Mouse (Mus musculus): Measurements from ENCODE around the gene Rps10. TPM values are rescaled to one million over a fixed set of nuclear protein-coding genes. Genes with fewer than 3 reads are reported as not detected.

The Rps10 gene
- polyA plus RNA-seq, 2 experiments = 1,160 to 1,839 TPM

DNA sequence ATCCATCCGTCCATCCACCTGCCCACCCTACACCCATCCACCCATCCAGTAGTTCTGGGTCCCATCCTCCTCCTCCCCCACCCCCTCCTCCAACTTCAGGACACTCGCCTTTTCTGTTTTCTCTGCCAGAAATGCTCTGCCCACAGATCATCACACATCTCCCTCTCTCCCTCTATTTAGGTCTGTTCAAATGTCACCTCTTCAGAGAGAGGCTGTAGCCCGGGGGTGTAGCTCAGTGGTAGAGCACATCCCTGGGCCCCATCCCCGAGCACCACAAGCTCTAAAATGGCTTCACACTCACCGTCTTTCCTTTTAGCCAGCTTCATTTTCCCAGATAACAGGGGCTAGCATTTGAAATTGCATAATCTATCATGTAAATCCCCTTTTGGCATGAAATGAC, 41.3 kb upstream of the Rps10 start:
- ATAC-seq (ENCODE audit: low FRiP score, low read depth) = no peak
- H3K4me3 ChIP-seq (replicated peaks; ENCODE audit: low read length) = no peak overlapping the region
- H3K9me3 ChIP-seq (ENCODE audit: control insufficient read depth, low read length) = no peaks in the 10 kb centered on the region
- H3K4me2 ChIP-seq (replicated peaks; ENCODE audit: low read depth, low read length, severe bottlenecking) = no peak overlapping the region
- 74% methylated on average over 5 of the region's 5 CpGs for WGBS
- no peaks in the 10 kb centered on the region for H3K36me3 ChIP-seq (ENCODE audit: control insufficient read depth, insufficient read depth, low read length)
- no peaks in the 10 kb centered on the region for H3K27me3 ChIP-seq (ENCODE audit: control insufficient read depth, insufficient read depth, low read length)
- TF ChIP-seq POLR2A (IDR thresholded peaks at IDR 0.05; ENCODE audit: borderline replicate concordance, extremely low read depth, insufficient read depth, insufficient read length) = no peak
- H3K27ac ChIP-seq (replicated peaks; ENCODE audit: low read depth, low read length) = no peak overlapping the region
- no peak for DNase-seq (ENCODE audit: low spot score)
- no peak overlapping the region for H3K9ac ChIP-seq (ENCODE audit: low read depth, low read length, severe bottlenecking)
- H3K4me1 ChIP-seq (ENCODE audit: control insufficient read depth, insufficient read depth, low read length) = no peaks in the 10 kb centered on the region

DNA sequence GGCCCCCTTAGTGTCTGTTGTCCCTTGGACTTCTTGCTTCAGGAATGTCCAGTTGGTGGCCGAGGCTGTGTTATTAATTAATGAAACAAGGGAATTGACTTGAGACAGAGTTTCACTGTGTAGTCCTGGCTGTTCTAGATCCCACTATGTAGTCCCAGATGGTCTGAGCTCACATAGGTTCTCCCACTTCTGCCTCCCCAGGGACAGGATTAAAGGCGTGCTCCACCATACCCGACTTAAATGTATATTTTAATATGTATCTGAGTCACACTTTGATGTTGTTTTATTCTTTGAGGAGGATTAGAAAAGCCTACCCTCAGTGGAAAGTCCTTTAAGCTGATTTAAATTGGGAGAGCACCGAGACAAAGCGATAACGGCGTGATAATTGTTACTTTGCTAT, 39.8 kb upstream of the Rps10 start:
- 65% methylated on average over 7 of the region's 7 CpGs for WGBS
- Histone ChIP-seq H3K4me1 (ENCODE audit: control insufficient read depth, insufficient read depth, low read length) (no peaks in the 10 kb centered on the region), H3K9me3 (ENCODE audit: control insufficient read depth, low read length) (no peaks in the 10 kb centered on the region), H3K4me3 (replicated peaks; ENCODE audit: low read length) (no peak overlapping the region), H3K9ac (ENCODE audit: low read depth, low read length, severe bottlenecking) (no peak overlapping the region), H3K27ac (replicated peaks; ENCODE audit: low read depth, low read length) (no peak overlapping the region), H3K27me3 (ENCODE audit: control insufficient read depth, insufficient read depth, low read length) (no peaks in the 10 kb centered on the region), H3K36me3 (ENCODE audit: control insufficient read depth, insufficient read depth, low read length) (no peaks in the 10 kb centered on the region), H3K4me2 (replicated peaks; ENCODE audit: low read depth, low read length, severe bottlenecking) (no peak overlapping the region)
- no peak for TF ChIP-seq POLR2A (IDR thresholded peaks at IDR 0.05; ENCODE audit: borderline replicate concordance, extremely low read depth, insufficient read depth, insufficient read length)
- DNase-seq (ENCODE audit: low spot score) = no peak
- no peak for ATAC-seq (ENCODE audit: low FRiP score, low read depth)

DNA sequence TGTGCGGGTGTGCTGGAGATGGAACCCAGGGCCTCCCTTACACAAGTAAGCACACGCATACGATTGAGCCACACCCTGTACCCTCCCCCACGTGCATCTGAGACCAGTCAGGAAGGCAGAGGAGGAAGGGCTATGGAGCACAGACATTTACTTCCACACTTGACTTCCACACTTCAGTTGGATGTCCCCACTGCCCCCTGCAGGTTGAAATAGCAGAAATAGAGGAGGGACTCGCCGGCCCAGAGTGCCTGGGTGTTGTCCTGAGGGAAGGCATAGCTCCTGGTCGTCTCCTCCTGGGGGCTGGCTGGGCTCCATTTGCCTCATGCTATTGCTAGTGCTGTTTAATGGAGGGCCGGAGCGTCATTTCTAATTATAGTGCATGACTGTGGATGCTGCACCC, 39.0 kb upstream of the Rps10 start:
- WGBS = 56% methylated on average over 9 of the region's 9 CpGs
- Histone ChIP-seq H3K27me3 (ENCODE audit: control insufficient read depth, insufficient read depth, low read length) (no peaks in the 10 kb centered on the region), H3K4me1 (ENCODE audit: control insufficient read depth, insufficient read depth, low read length) (no peaks in the 10 kb centered on the region), H3K9me3 (ENCODE audit: control insufficient read depth, low read length) (no peaks in the 10 kb centered on the region), H3K36me3 (ENCODE audit: control insufficient read depth, insufficient read depth, low read length) (no peaks in the 10 kb centered on the region), H3K4me3 (replicated peaks; ENCODE audit: low read length) (no peak overlapping the region), H3K4me2 (replicated peaks; ENCODE audit: low read depth, low read length, severe bottlenecking) (no peak overlapping the region), H3K9ac (ENCODE audit: low read depth, low read length, severe bottlenecking) (no peak overlapping the region), H3K27ac (replicated peaks; ENCODE audit: low read depth, low read length) (no peak overlapping the region)
- no peak for DNase-seq (ENCODE audit: low spot score)
- ATAC-seq (ENCODE audit: low FRiP score, low read depth) = no peak
- no peak for TF ChIP-seq POLR2A (IDR thresholded peaks at IDR 0.05; ENCODE audit: borderline replicate concordance, extremely low read depth, insufficient read depth, insufficient read length)

DNA sequence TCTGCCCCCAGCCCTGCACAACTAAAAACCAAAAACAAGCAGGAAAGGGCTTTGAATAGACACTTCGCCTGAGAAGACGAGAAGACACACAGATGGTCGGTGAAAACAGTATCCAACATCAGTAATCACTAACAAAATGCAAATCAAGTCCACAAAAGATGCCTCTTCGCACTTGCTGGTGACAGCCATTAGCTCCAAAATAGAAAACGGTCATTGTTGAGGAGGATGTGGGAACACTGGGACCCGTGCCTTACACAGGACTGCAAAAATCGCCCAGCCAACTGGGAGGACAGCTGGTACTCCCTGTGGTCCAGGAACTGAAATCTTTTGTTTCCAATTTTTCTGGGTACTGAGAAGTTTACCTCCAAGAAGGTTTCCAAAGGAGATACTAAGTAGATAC, 37.5 kb upstream of the Rps10 start:
- no peaks in the 10 kb centered on the region for H3K27me3 ChIP-seq (ENCODE audit: control insufficient read depth, insufficient read depth, low read length)
- 83% methylated on average over 7 of the region's 7 CpGs for whole genome bisulfite sequencing
- no peak for TF ChIP-seq POLR2A (IDR thresholded peaks at IDR 0.05; ENCODE audit: borderline replicate concordance, extremely low read depth, insufficient read depth, insufficient read length)
- H3K9me3 ChIP-seq (ENCODE audit: control insufficient read depth, low read length) = no peaks in the 10 kb centered on the region
- no peak overlapping the region for H3K27ac ChIP-seq (replicated peaks; ENCODE audit: low read depth, low read length)
- DNase-seq (ENCODE audit: low spot score) = no peak
- ATAC-seq (ENCODE audit: low FRiP score, low read depth) = no peak
- H3K36me3 ChIP-seq (ENCODE audit: control insufficient read depth, insufficient read depth, low read length) = no peaks in the 10 kb centered on the region
- no peaks in the 10 kb centered on the region for H3K4me1 ChIP-seq (ENCODE audit: control insufficient read depth, insufficient read depth, low read length)
- no peak overlapping the region for H3K4me2 ChIP-seq (replicated peaks; ENCODE audit: low read depth, low read length, severe bottlenecking)
- no peak overlapping the region for H3K4me3 ChIP-seq (replicated peaks; ENCODE audit: low read length)
- H3K9ac ChIP-seq (ENCODE audit: low read depth, low read length, severe bottlenecking) = no peak overlapping the region

DNA sequence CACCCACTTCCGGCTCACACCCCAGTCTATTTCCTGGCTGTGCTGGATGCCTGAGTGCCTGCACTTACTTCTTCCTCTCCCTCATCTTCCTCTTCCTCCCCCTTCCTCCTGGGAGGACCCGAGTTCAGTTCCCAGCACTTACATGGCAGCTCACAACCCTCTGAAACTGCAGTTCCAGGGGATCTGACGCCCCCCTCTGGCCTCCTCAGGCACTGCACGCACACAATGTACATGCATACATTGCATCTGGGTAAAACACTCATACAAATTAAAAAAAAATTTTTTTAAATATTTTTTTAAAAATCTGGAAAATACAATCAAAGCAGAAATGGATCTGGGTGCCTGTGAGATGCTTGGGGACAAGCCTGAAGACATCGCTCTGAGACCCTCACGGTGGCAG, 35.3 kb upstream of the Rps10 start:
- DNase-seq (ENCODE audit: low spot score) = no peak
- TF ChIP-seq POLR2A (IDR thresholded peaks at IDR 0.05; ENCODE audit: borderline replicate concordance, extremely low read depth, insufficient read depth, insufficient read length) = no peak
- Histone ChIP-seq H3K9ac (ENCODE audit: low read depth, low read length, severe bottlenecking) (no peak overlapping the region), H3K4me1 (ENCODE audit: control insufficient read depth, insufficient read depth, low read length) (no peaks in the 10 kb centered on the region), H3K4me3 (replicated peaks; ENCODE audit: low read length) (no peak overlapping the region), H3K36me3 (ENCODE audit: control insufficient read depth, insufficient read depth, low read length) (no peaks in the 10 kb centered on the region), H3K9me3 (ENCODE audit: control insufficient read depth, low read length) (no peaks in the 10 kb centered on the region), H3K27me3 (ENCODE audit: control insufficient read depth, insufficient read depth, low read length) (no peaks in the 10 kb centered on the region), H3K27ac (replicated peaks; ENCODE audit: low read depth, low read length) (no peak overlapping the region), H3K4me2 (replicated peaks; ENCODE audit: low read depth, low read length, severe bottlenecking) (no peak overlapping the region)
- WGBS = 85% methylated on average over 6 of the region's 6 CpGs
- no peak for ATAC-seq (ENCODE audit: low FRiP score, low read depth)

DNA sequence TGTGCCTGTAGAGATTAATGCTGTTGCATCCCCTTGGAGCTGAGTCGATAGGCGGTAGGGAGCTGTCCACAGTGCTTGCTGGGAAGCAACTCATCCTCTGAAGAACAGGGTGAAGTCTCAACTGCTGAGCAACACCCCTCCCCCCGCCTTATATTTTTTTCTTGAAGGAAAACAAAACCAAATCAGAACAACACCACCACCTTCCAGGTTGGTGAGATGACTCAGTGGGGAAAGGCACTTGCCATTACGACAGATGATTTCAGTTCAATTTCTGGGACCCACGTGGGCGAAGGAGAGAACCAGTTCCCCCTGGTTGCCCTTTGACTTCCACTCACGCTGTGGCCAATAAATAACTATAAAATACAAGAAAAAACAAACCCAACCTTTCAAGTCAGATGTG, 22.3 kb upstream of the Rps10 start:
- Histone ChIP-seq H3K4me2 (replicated peaks; ENCODE audit: low read depth, low read length, severe bottlenecking) (no peak overlapping the region), H3K36me3 (ENCODE audit: control insufficient read depth, insufficient read depth, low read length) (no peaks in the 10 kb centered on the region), H3K4me1 (ENCODE audit: control insufficient read depth, insufficient read depth, low read length) (peaks cover 13% of the 10 kb centered on the region), H3K9me3 (ENCODE audit: control insufficient read depth, low read length) (no peaks in the 10 kb centered on the region), H3K9ac (ENCODE audit: low read depth, low read length, severe bottlenecking) (no peak overlapping the region), H3K27me3 (ENCODE audit: control insufficient read depth, insufficient read depth, low read length) (peaks cover 18% of the 10 kb centered on the region; the same call in 1 of the 2 replicates), H3K27ac (replicated peaks; ENCODE audit: low read depth, low read length) (no peak overlapping the region), H3K4me3 (replicated peaks; ENCODE audit: low read length) (no peak overlapping the region)
- no peak for DNase-seq (ENCODE audit: low spot score)
- ATAC-seq (ENCODE audit: low FRiP score, low read depth) = no peak
- no peak for TF ChIP-seq POLR2A (IDR thresholded peaks at IDR 0.05; ENCODE audit: borderline replicate concordance, extremely low read depth, insufficient read depth, insufficient read length)
- WGBS = 64% methylated on average over 7 of the region's 7 CpGs
